Mouse (Mus musculus) liver, embryonic 11.5 days (tissue): ENCODE measurements at regions not wholly inside any gene's neighbourhood (a gene's known extent, or its start where the extent isn't known, plus 50 kb on each side); places are given as distances from the start of the nearest gene placed in this dataset.

ENCODE experiments used
- ATAC-seq: fragments of 200-750 bp; cut with Nextera tagmentation; replicated peaks from 2 replicates; pipeline ENCODE4 v1.8.0; 2017; ENCODE audit warnings: moderate number of reproducible peaks, mild to moderate bottlenecking, moderate TSS enrichment, moderate library complexity; ENCODE audit not compliant: low FRiP score
- DNase-seq: peaks from one replicate; pipeline ENCODE4 v3.0.0-alpha.2; 2017; ENCODE audit warnings: low spot score
- H3K27ac ChIP-seq: fragments of 300-500 bp; sonication (generic); 2 replicates; pipeline ENCODE4 v1.5.1; 2014; ENCODE audit warnings: mild to moderate bottlenecking, low read depth, low read length, control low read depth
- H3K27me3 ChIP-seq: fragments of 300-500 bp; sonication (generic); replicated peaks from 2 replicates; pipeline ENCODE4 v1.6.1; 2014; ENCODE audit warnings: low read length, mixed read lengths; ENCODE audit not compliant: control insufficient read depth, insufficient read depth
- H3K36me3 ChIP-seq: fragments of 300-500 bp; sonication (generic); 2 replicates; pipeline ENCODE4 v1.6.1; 2014; ENCODE audit warnings: mild to moderate bottlenecking, low read length, moderate library complexity, mixed read lengths; ENCODE audit not compliant: control insufficient read depth, insufficient read depth
- H3K4me1 ChIP-seq: fragments of 300-500 bp; sonication (generic); replicated peaks from 2 replicates; pipeline ENCODE4 v1.6.1; 2014; ENCODE audit warnings: low read length, mixed read lengths; ENCODE audit not compliant: control insufficient read depth, insufficient read depth
- H3K4me2 ChIP-seq: fragments of 300-500 bp; sonication (generic); 2 replicates; pipeline ENCODE4 v1.6.1; 2014; ENCODE audit warnings: mild to moderate bottlenecking, control low read depth, moderate library complexity
- H3K4me3 ChIP-seq: fragments of 300-500 bp; sonication (generic); 2 replicates; pipeline ENCODE4 v1.5.1; 2014; ENCODE audit warnings: low read depth, low read length, control low read depth
- H3K9ac ChIP-seq: fragments of 300-500 bp; sonication (generic); 2 replicates; pipeline ENCODE4 v1.6.1; 2014; ENCODE audit warnings: low read depth, low read length, control low read depth
- H3K9me3 ChIP-seq: fragments of 300-500 bp; sonication (generic); 2 replicates; pipeline ENCODE4 v1.6.1; 2016; ENCODE audit warnings: low read length, inconsistent platforms, mixed read lengths; ENCODE audit not compliant: control insufficient read depth
- WGBS: fragments of 180-500 bp; shearing (Covaris S2); extraction: QIAGEN DNeasy Blood & Tissue Kit; methylation state at CpG from one replicate; pipeline ENCODE4 v1.1.7; 2014; 5-methylcytosine and 5-hydroxymethylcytosine counted together

DNA sequence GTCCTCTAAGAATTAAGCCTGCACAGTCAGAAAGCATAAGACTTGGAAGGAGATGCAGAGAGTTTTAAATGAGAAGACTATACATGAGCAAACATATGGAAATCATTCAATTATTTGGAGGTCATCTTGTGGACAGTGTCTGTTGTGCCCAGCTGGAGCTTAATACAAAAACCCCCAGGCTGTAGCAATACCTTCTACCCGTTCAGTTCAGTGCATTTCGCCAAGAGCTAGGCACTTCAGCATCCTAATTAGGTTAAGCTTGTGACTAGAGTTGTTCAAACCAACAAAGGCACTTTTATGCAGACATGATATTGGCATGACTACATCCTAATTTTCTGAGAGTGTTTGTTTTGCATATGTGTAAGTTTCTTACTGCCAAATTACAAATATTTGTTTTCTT lies 449.7 kb downstream of the Flrt2 start:
- no peak overlapping the region for H3K4me3 ChIP-seq
- H3K36me3 ChIP-seq: no peaks in the 10 kb centered on the region
- no peak overlapping the region for H3K27ac ChIP-seq
- DNase-seq (no peak), ATAC-seq (no peak)
- H3K27me3 ChIP-seq: no peaks in the 10 kb centered on the region
- no peaks in the 10 kb centered on the region for H3K9me3 ChIP-seq
- WGBS: 85% methylated on average over 2 of the region's 2 CpGs
- no peak overlapping the region for H3K4me2 ChIP-seq
- H3K4me1 ChIP-seq: no peaks in the 10 kb centered on the region
- H3K9ac ChIP-seq: no peak overlapping the region

DNA sequence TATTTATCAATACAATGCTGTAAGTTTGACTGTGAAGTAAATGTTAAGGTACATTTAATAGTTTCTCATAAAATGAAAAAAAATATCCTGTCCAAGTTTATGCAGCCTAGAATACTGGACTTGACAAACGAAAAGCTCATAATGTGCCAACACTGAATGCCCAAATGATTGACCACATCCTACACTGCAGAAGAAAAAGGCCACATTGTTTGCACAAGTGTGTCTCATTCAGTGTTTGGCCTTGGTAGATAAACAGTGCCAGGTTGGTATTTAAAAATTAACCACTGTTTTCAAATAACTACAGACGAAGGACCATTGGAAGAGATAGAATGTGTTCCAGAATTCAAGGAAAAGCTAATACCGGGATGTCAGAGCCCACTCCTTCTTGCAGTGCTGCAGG lies 462.1 kb downstream of the Flrt2 start:
- Histone ChIP-seq H3K4me1 (no peaks in the 10 kb centered on the region), H3K4me2 (no peak overlapping the region), H3K4me3 (no peak overlapping the region), H3K36me3 (no peaks in the 10 kb centered on the region), H3K27me3 (no peaks in the 10 kb centered on the region), H3K9ac (no peak overlapping the region), H3K9me3 (no peaks in the 10 kb centered on the region), H3K27ac (no peak overlapping the region)
- WGBS: 73% methylated on average over 3 of the region's 3 CpGs
- no peak for DNase-seq
- ATAC-seq: no peak

DNA sequence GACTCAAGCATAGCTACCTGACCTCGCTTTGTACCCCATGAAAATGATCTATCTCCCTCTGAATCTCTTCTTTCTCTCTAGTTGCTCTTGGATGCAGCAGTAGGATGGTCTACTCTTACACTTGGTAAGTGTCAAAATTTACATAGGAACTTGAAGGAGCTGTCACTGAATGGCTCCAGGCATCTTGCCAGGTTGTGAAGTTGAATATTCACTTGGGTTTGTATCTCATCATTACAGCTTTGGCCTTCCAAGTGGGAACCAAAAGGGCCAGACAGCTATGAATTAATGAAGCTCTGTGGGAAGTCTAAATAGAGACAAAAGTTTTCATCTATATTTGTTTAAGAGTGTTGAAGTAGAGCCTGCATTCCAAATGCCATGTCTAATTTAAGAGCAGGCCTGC lies 475.5 kb downstream of the Flrt2 start:
- H3K4me1 ChIP-seq: no peaks in the 10 kb centered on the region
- H3K27ac ChIP-seq: no peak overlapping the region
- H3K27me3 ChIP-seq: no peaks in the 10 kb centered on the region
- DNase-seq: no peak
- no peaks in the 10 kb centered on the region for H3K36me3 ChIP-seq
- WGBS: 80% methylated on average over 1 of the region's 1 CpGs
- no peak for ATAC-seq
- no peak overlapping the region for H3K4me2 ChIP-seq
- H3K4me3 ChIP-seq: no peak overlapping the region
- no peaks in the 10 kb centered on the region for H3K9me3 ChIP-seq
- no peak overlapping the region for H3K9ac ChIP-seq

DNA sequence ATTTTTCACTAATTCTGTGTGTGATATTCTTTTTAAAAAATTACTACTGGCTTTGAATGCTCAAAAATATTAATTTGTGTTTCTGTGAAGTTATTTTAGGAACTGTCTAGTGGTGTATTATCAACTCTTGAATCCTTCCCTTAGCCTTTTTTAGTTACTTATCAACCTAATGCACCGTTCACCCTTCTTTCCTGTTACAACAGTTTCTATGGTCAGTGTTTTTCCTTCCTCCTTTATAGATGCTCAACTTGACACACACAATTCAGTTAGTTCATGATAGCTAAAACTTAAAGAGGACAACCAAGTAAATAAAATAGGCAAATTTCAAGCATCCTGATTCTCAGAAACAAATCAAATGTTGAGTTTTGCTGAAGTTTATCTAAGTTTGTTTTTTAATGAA lies 506.9 kb downstream of the Flrt2 start:
- 0 out of 2 replicates have a peak, but pooled peaks have one; percentile 29 for ATAC-seq
- whole genome bisulfite sequencing: 44% methylated on average over 1 of the region's 1 CpGs
- no peak overlapping the region for H3K27ac ChIP-seq

DNA sequence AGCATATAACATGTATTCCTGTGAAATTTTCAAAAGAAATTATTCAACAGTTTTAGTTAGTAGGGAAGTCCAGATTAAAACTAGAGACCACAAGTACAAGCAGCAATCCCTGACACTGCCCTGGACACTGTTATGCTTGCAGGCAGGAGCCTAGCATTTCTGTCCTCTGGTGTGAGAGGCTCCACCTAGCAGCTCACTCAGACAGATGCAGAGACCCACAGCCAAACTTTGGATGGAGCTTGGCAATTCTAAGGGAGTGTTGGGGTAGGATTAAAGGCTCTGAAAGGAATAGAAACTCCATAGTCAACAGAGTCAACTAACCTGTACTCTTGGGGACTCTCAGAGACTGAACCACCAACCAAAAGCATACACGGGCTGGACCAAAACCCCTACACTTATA lies 509.8 kb downstream of the Flrt2 start:
- Histone ChIP-seq H3K9me3 (no peaks in the 10 kb centered on the region), H3K9ac (no peak overlapping the region), H3K27me3 (no peaks in the 10 kb centered on the region), H3K4me3 (no peak overlapping the region), H3K36me3 (no peaks in the 10 kb centered on the region), H3K4me1 (no peaks in the 10 kb centered on the region), H3K27ac (no peak overlapping the region), H3K4me2 (no peak overlapping the region)
- ATAC-seq (no peak), DNase-seq (no peak)
- 84% methylated on average over 1 of the region's 1 CpGs for WGBS

More for the DNA sequence above, 506.9 kb downstream of the Flrt2 start:
- H3K4me1 ChIP-seq: no peaks in the 10 kb centered on the region
- H3K27me3 ChIP-seq: no peaks in the 10 kb centered on the region
- no peaks in the 10 kb centered on the region for H3K9me3 ChIP-seq
- no peak overlapping the region for H3K4me3 ChIP-seq
- no peak for DNase-seq
- H3K9ac ChIP-seq: no peak overlapping the region
- H3K36me3 ChIP-seq: no peaks in the 10 kb centered on the region
- no peak overlapping the region for H3K4me2 ChIP-seq

DNA sequence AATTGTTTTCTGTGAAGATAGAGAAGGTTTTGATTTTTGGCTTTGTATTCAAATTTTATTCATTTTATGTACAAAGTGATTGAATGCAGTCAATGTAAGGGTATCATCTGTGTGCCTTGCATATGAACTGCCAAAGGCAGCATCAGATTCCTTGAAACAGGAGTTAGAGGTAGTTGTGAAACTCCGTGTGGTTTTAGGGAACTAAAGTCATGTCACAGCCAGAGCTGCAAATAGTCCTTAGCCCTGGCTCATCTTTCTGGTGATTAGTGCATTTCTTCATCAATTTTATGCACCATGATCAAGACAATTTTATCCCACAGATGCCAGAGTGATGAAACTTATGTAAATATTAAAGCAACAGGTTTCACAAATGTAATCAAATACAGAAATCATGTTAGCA lies 534.4 kb downstream of the Flrt2 start:
- DNase-seq: no peak
- WGBS: 61% methylated on average over 1 of the region's 1 CpGs
- no peak for ATAC-seq

DNA sequence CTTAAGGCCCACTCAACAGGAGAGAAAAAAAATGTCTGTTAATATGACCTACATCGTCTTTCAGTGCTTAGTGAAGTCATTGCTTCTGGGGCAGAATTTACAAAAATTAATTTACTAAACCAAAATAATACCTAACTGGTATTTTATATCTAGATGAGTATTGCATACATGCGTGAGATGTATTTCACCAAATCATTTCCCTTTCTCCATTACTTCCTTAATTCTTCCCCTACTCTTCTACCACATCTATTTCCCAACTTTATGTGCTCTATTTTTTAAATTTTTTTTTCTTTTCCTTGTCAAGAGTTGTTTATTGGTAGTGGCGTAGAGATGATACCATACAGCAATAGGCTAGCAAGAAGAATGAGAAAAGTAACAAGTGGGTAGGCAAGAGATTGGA lies 536.7 kb downstream of the Flrt2 start:
- no peaks in the 10 kb centered on the region for H3K27me3 ChIP-seq
- no peak overlapping the region for H3K9ac ChIP-seq
- no peak overlapping the region for H3K4me3 ChIP-seq
- no peaks in the 10 kb centered on the region for H3K4me1 ChIP-seq
- DNase-seq (no peak), ATAC-seq (no peak)
- H3K27ac ChIP-seq: no peak overlapping the region
- no peaks in the 10 kb centered on the region for H3K36me3 ChIP-seq
- H3K4me2 ChIP-seq: no peak overlapping the region
- H3K9me3 ChIP-seq: no peaks in the 10 kb centered on the region
- WGBS: 86% methylated on average over 3 of the region's 3 CpGs

More for the DNA sequence above, 534.4 kb downstream of the Flrt2 start:
- Histone ChIP-seq H3K4me3 (no peak overlapping the region), H3K27ac (no peak overlapping the region), H3K4me2 (no peak overlapping the region), H3K27me3 (no peaks in the 10 kb centered on the region), H3K4me1 (no peaks in the 10 kb centered on the region), H3K9me3 (no peaks in the 10 kb centered on the region), H3K36me3 (no peaks in the 10 kb centered on the region), H3K9ac (no peak overlapping the region)

DNA sequence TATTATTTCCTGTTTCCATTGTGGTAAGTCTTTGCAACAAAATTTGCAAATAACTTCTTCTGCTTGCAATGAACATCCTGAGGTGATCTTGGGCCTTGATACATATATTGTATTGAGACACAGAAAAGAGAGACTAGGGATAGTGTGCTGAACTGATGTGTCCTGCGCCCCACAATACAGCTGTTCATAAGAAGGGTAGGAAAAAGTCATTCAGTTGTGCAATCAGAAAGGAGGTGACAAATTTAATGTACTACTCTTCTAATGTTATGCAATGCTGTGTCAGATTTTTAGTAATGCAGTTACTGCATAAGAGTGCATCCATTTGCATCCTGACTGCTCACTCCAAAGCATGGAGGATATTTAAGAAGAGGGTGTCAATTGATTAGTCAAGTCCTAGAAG lies 543.5 kb downstream of the Flrt2 start:
- no peak for ATAC-seq
- Histone ChIP-seq H3K9me3 (no peaks in the 10 kb centered on the region), H3K4me3 (no peak overlapping the region), H3K4me1 (no peaks in the 10 kb centered on the region), H3K27ac (no peak overlapping the region), H3K36me3 (no peaks in the 10 kb centered on the region), H3K27me3 (no peaks in the 10 kb centered on the region), H3K9ac (no peak overlapping the region), H3K4me2 (no peak overlapping the region)
- no peak for DNase-seq
- WGBS: 92% methylated on average over 1 of the region's 1 CpGs

DNA sequence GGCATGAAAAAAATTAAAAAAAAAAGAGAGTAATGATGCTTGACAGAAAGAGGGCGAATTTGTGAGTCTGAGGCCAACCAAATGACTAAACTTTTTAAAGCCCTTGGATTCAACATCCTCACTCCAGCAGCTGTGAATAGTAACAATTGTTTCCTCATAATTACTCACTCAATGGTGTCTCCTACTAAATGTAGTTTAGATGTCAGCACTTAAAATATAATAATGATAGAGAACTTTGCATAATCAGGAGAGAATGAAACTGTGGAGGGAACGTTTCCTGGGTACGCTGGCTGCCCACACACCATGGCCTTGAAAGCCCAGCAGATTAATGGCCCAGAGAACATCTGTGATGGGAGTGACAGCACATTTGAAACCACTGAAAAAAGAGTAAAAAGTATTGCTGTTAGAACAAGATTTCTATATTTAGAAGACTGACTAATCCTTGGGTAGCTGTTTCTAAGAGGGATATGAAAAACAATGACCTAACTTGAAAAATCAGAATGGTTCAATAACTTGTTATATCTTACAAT lies 544.0 kb downstream of the Flrt2 start:
- ATAC-seq (no peak), DNase-seq (no peak)
- H3K9ac ChIP-seq: no peak overlapping the region
- no peaks in the 10 kb centered on the region for H3K27me3 ChIP-seq
- WGBS: 70% methylated on average over 3 of the region's 3 CpGs
- H3K4me2 ChIP-seq: no peak overlapping the region
- H3K27ac ChIP-seq: no peak overlapping the region
- no peaks in the 10 kb centered on the region for H3K4me1 ChIP-seq
- no peak overlapping the region for H3K4me3 ChIP-seq
- no peaks in the 10 kb centered on the region for H3K36me3 ChIP-seq
- no peaks in the 10 kb centered on the region for H3K9me3 ChIP-seq
